Mouse (Mus musculus): ENCODE results near the gene Doc2g.

GRCm38 (mm10) chr19:3980917-3981316 lies 22.2 kb upstream of the Doc2g start:
- TF ChIP-seq CTCF (IDR thresholded peaks at IDR 0.05; ENCODE audit: borderline replicate concordance, insufficient read depth, low read depth, low read length) (no peak), POLR2A (IDR thresholded peaks at IDR 0.05; ENCODE audit: borderline replicate concordance, insufficient read depth, low read length) (no peak)
